Mouse (Mus musculus) kidney, embryonic 14.5 days (tissue): ENCODE data around the gene Asb3. TPM values are rescaled to one million over a fixed set of nuclear protein-coding genes. Genes with fewer than 3 reads are reported as not detected.

ENCODE experiments used
- ATAC-seq: fragments of 200-750 bp; cut with Nextera tagmentation; 2 replicates; pipeline ENCODE4 v1.8.0; 2017; ENCODE audit warnings: moderate number of reproducible peaks, mild to moderate bottlenecking, moderate TSS enrichment, moderate library complexity; ENCODE audit not compliant: low FRiP score, low TSS enrichment
- H3K27ac ChIP-seq: fragments of 300-500 bp; sonication (generic); 2 replicates; pipeline ENCODE4 v1.5.1; 2014; ENCODE audit warnings: low read depth, mild to moderate bottlenecking, low read length, moderate library complexity, mixed read lengths
- H3K27me3 ChIP-seq: fragments of 300-500 bp; sonication (generic); 2 replicates; pipeline ENCODE4 v1.6.1; 2014; ENCODE audit warnings: mild to moderate bottlenecking, low read length; ENCODE audit not compliant: control insufficient read depth, insufficient read depth
- H3K36me3 ChIP-seq: fragments of 300-500 bp; sonication (generic); 2 replicates; pipeline ENCODE4 v1.6.1; 2014; ENCODE audit warnings: low read length, mixed read lengths; ENCODE audit not compliant: control insufficient read depth, insufficient read depth
- H3K4me1 ChIP-seq: fragments of 300-500 bp; sonication (generic); 2 replicates; pipeline ENCODE4 v1.6.1; 2014; ENCODE audit warnings: low read length, mixed read lengths; ENCODE audit not compliant: control insufficient read depth, insufficient read depth
- H3K4me2 ChIP-seq: fragments of 300-500 bp; sonication (generic); replicated peaks from 2 replicates; pipeline ENCODE4 v1.6.1; 2014; ENCODE audit warnings: low read depth, mild to moderate bottlenecking, low read length
- H3K4me3 ChIP-seq: fragments of 300-500 bp; sonication (generic); 2 replicates; pipeline ENCODE4 v1.5.1; 2014; ENCODE audit warnings: mild to moderate bottlenecking, low read length
- H3K9ac ChIP-seq: fragments of 300-500 bp; sonication (generic); 2 replicates; pipeline ENCODE4 v1.6.1; 2014; ENCODE audit warnings: low read depth, mild to moderate bottlenecking, low read length, moderate library complexity
- H3K9me3 ChIP-seq: fragments of 300-500 bp; sonication (generic); 2 replicates; pipeline ENCODE4 v1.6.1; 2016; ENCODE audit warnings: low read length; ENCODE audit not compliant: control insufficient read depth
- WGBS: fragments of 180-500 bp; shearing (Covaris S2); extraction: QIAGEN DNeasy Blood & Tissue Kit; methylation state at CpG from one replicate; pipeline ENCODE4 v1.1.7; 2014; 5-methylcytosine and 5-hydroxymethylcytosine counted together
- polyA plus RNA-seq: library from polyadenylated mRNA; unstranded; fragments of >200 nt; fragmentation: Nextera tagmentation; extraction: Ambion mirVana; gene quantifications from 2 replicates; pipeline ENCODE4 v1.2.1, GENCODE M21; 2014

Gene Asb3
- polyA plus RNA-seq, 1 experiment from 2014 or later, result 31.0 TPM

- Histone ChIP-seq H3K4me2 (no peak overlapping the region), H3K4me1 (no peaks in the 10 kb centered on the region), H3K27ac (no peak overlapping the region), H3K36me3 (peaks cover 12% of the 10 kb centered on the region; the same call in 1 of the 2 replicates), H3K4me3 (no peak overlapping the region), H3K9ac (no peak overlapping the region), H3K9me3 (no peaks in the 10 kb centered on the region), H3K27me3 (no peaks in the 10 kb centered on the region)
- 92% methylated on average over 3 of the region's 3 CpGs for WGBS
- no peak for ATAC-seq
These were observed 38.1 kb downstream of the Asb3 start for GRCm38 (mm10) chr11:30923283-30923682.

GRCm38 (mm10) chr11:30928079-30928478 is 42.9 kb downstream of the Asb3 start:
- H3K4me1 ChIP-seq, result no peaks in the 10 kb centered on the region
- H3K36me3 ChIP-seq, result peaks cover 32% of the 10 kb centered on the region; the same call in 1 of the 2 replicates
- no peak overlapping the region for H3K4me2 ChIP-seq
- no peaks in the 10 kb centered on the region for H3K9me3 ChIP-seq
- no peak overlapping the region for H3K4me3 ChIP-seq
- H3K27me3 ChIP-seq, result no peaks in the 10 kb centered on the region
- no peak overlapping the region for H3K27ac ChIP-seq
- H3K9ac ChIP-seq, result no peak overlapping the region
- ATAC-seq, result no peak

GRCm38 (mm10) chr11:30928498-30928897 is 43.3 kb downstream of the Asb3 start:
- peaks cover 32% of the 10 kb centered on the region; the same call in 1 of the 2 replicates for H3K36me3 ChIP-seq
- no peak overlapping the region for H3K4me3 ChIP-seq
- no peak for ATAC-seq
- H3K9me3 ChIP-seq, result no peaks in the 10 kb centered on the region
- no peaks in the 10 kb centered on the region for H3K4me1 ChIP-seq
- no peak overlapping the region for H3K27ac ChIP-seq
- H3K4me2 ChIP-seq, result no peak overlapping the region
- H3K9ac ChIP-seq, result no peak overlapping the region
- H3K27me3 ChIP-seq, result no peaks in the 10 kb centered on the region
- WGBS, result 87% methylated on average over 1 of the region's 1 CpGs

GRCm38 (mm10) chr11:30943522-30943921 is 58.3 kb downstream of the Asb3 start:
- Histone ChIP-seq H3K9me3 (no peaks in the 10 kb centered on the region), H3K4me1 (no peaks in the 10 kb centered on the region), H3K4me2 (no peak overlapping the region), H3K9ac (no peak overlapping the region), H3K27me3 (no peaks in the 10 kb centered on the region), H3K4me3 (no peak overlapping the region), H3K36me3 (peaks cover 66% of the 10 kb centered on the region), H3K27ac (no peak overlapping the region)
- ATAC-seq, result no peak
- WGBS, result 90% methylated on average over 2 of the region's 2 CpGs

GRCm38 (mm10) chr11:30952829-30953228 is 67.6 kb downstream of the Asb3 start:
- no peak for ATAC-seq

GRCm38 (mm10) chr11:30953469-30954154 is 68.4 kb downstream of the Asb3 start:
- H3K4me1 ChIP-seq, result peaks cover 10% of the 10 kb centered on the region; the same call in 1 of the 2 replicates
- no peaks in the 10 kb centered on the region for H3K27me3 ChIP-seq
- H3K9me3 ChIP-seq, result peaks cover 8% of the 10 kb centered on the region
- ATAC-seq, result peak; percentile 87
- peak overlapping the region; percentile 81 for H3K9ac ChIP-seq
- H3K36me3 ChIP-seq, result peaks cover 31% of the 10 kb centered on the region
- H3K27ac ChIP-seq, result peak overlapping the region; percentile 84
- H3K4me3 ChIP-seq, result peak overlapping the region; percentile 88
- peak overlapping the region; percentile 70 for H3K4me2 ChIP-seq
- WGBS, result under 1% methylated on average over 27 of the region's 32 CpGs

More at GRCm38 (mm10) chr11:30952829-30953228, 67.6 kb downstream of the Asb3 start:
- H3K27me3 ChIP-seq, result no peaks in the 10 kb centered on the region
- H3K4me3 ChIP-seq, result peak overlapping the region; percentile 88
- peaks cover 8% of the 10 kb centered on the region for H3K9me3 ChIP-seq
- no peak overlapping the region for H3K27ac ChIP-seq
- 73% methylated on average over 5 of the region's 5 CpGs for WGBS
- H3K9ac ChIP-seq, result no peak overlapping the region
- peak overlapping the region; percentile 70 for H3K4me2 ChIP-seq
- H3K4me1 ChIP-seq, result peaks cover 10% of the 10 kb centered on the region; the same call in 1 of the 2 replicates
- peaks cover 36% of the 10 kb centered on the region for H3K36me3 ChIP-seq

GRCm38 (mm10) chr11:30954279-30954725 is 69.1 kb downstream of the Asb3 start, which contains the start of gene Erlec1:
TSS of gene Erlec1 (minus strand) at chr11:30954335.
- WGBS, result under 1% methylated on average over 40 of the region's 40 CpGs
- peaks cover 10% of the 10 kb centered on the region; the same call in 1 of the 2 replicates for H3K4me1 ChIP-seq
- H3K4me2 ChIP-seq, result peak within 1 kb of the TSS; percentile 70
- peak; percentile 100 for ATAC-seq
- peaks cover 11% of the 10 kb centered on the region for H3K9me3 ChIP-seq
- H3K27me3 ChIP-seq, result no peaks in the 10 kb centered on the region
- peak within 1 kb of the TSS; percentile 84 for H3K27ac ChIP-seq
- peak within 1 kb of the TSS; percentile 88 for H3K4me3 ChIP-seq
- H3K9ac ChIP-seq, result peak within 1 kb of the TSS; percentile 81
- H3K36me3 ChIP-seq, result peaks cover 24% of the 10 kb centered on the region

- H3K4me3 ChIP-seq, result peak overlapping the region; percentile 48
- peak overlapping the region; percentile 63 for H3K4me2 ChIP-seq
These were observed 100.0 kb downstream of the Asb3 start for GRCm38 (mm10) chr11:30985237-30985636.

GRCm38 (mm10) chr11:30985877-30986624 is 100.8 kb downstream of the Asb3 start, which contains the start of gene Chac2:
TSS of gene Chac2 (minus strand) at chr11:30986350.
- H3K36me3 ChIP-seq, result no peaks in the 10 kb centered on the region
- peak within 1 kb of the TSS; percentile 63 for H3K4me2 ChIP-seq
- H3K4me3 ChIP-seq, result peak within 1 kb of the TSS; percentile 48
- peak; percentile 99 for ATAC-seq
- peak within 1 kb of the TSS; percentile 52 for H3K9ac ChIP-seq
- no peaks in the 10 kb centered on the region for H3K4me1 ChIP-seq
- H3K27me3 ChIP-seq, result no peaks in the 10 kb centered on the region
- 1% methylated on average over 22 of the region's 22 CpGs for WGBS
- H3K27ac ChIP-seq, result peak within 1 kb of the TSS; percentile 18; the same call in 1 of the 2 replicates
- no peaks in the 10 kb centered on the region for H3K9me3 ChIP-seq

More at GRCm38 (mm10) chr11:30985237-30985636, 100.0 kb downstream of the Asb3 start:
- no peak overlapping the region for H3K9ac ChIP-seq
- no peak for ATAC-seq
- H3K4me1 ChIP-seq, result no peaks in the 10 kb centered on the region
- H3K36me3 ChIP-seq, result no peaks in the 10 kb centered on the region
- H3K27ac ChIP-seq, result no peak overlapping the region
- WGBS, result 63% methylated on average over 2 of the region's 2 CpGs
- H3K27me3 ChIP-seq, result no peaks in the 10 kb centered on the region
- H3K9me3 ChIP-seq, result no peaks in the 10 kb centered on the region
